Mouse (Mus musculus): ENCODE measurements around the gene 4930568D16Rik. TPM values are rescaled to one million over a fixed set of nuclear protein-coding genes. Genes with fewer than 3 reads are reported as not detected.

The 4930568D16Rik gene
- not detected in 2 replicates for polyA plus RNA-seq (2014; fragmentation: Nextera tagmentation; extraction: Ambion mirVana)

- no peak for DNase-seq (ENCODE audit: low spot score)
Measured at GRCm38 (mm10) chr2:35367629-35368028, at the start of gene 4930568D16Rik. Gene 4930568D16Rik, minus strand, starts transcription at chr2:35367729.

GRCm38 (mm10) chr2:35417231-35417630, 49.7 kb upstream of the 4930568D16Rik start:
- no peaks in the 10 kb centered on the region for H3K4me1 ChIP-seq (ENCODE audit: control insufficient read depth, insufficient read depth, low read length)
- H3K9ac ChIP-seq (ENCODE audit: low read depth, low read length) = no peak overlapping the region
- no peaks in the 10 kb centered on the region for H3K27me3 ChIP-seq (replicated peaks; ENCODE audit: control insufficient read depth, insufficient read depth, low read length)
- 93% methylated on average over 1 of the region's 1 CpGs for WGBS
- no peak for DNase-seq (ENCODE audit: low spot score)
- no peak overlapping the region for H3K27ac ChIP-seq (replicated peaks; ENCODE audit: low read depth, low read length)
- no peak overlapping the region for H3K4me2 ChIP-seq (ENCODE audit: low read depth, low read length)
- peaks cover 9% of the 10 kb centered on the region for H3K9me3 ChIP-seq (ENCODE audit: control insufficient read depth, low read length)
- no peak overlapping the region for H3K4me3 ChIP-seq (ENCODE audit: low read depth, low read length)
- peaks cover 21% of the 10 kb centered on the region for H3K36me3 ChIP-seq (ENCODE audit: control insufficient read depth, insufficient read depth, low read length)
- no peak for ATAC-seq (ENCODE audit: low read depth)

More at GRCm38 (mm10) chr2:35367629-35368028, at the start of gene 4930568D16Rik:
- no peaks in the 10 kb centered on the region for H3K27me3 ChIP-seq (replicated peaks; ENCODE audit: control insufficient read depth, insufficient read depth, low read length)
- no peak within 1 kb of the TSS for H3K27ac ChIP-seq (replicated peaks; ENCODE audit: low read depth, low read length)
- no peak within 1 kb of the TSS for H3K9ac ChIP-seq (ENCODE audit: low read depth, low read length)
- ATAC-seq (ENCODE audit: low read depth) = no peak
- H3K4me2 ChIP-seq (ENCODE audit: low read depth, low read length) = no peak within 1 kb of the TSS
- no peaks in the 10 kb centered on the region for H3K4me1 ChIP-seq (ENCODE audit: control insufficient read depth, insufficient read depth, low read length)
- H3K9me3 ChIP-seq (ENCODE audit: control insufficient read depth, low read length) = peaks cover 5% of the 10 kb centered on the region; the same call in 1 of the 2 replicates
- H3K36me3 ChIP-seq (ENCODE audit: control insufficient read depth, insufficient read depth, low read length) = no peaks in the 10 kb centered on the region
- H3K4me3 ChIP-seq (ENCODE audit: low read depth, low read length) = no peak within 1 kb of the TSS
- 70% methylated on average over 2 of the region's 2 CpGs for WGBS

GRCm38 (mm10) chr2:35416473-35416872, 48.9 kb upstream of the 4930568D16Rik start:
- H3K4me2 ChIP-seq (ENCODE audit: low read depth, low read length) = no peak overlapping the region
- H3K27ac ChIP-seq (replicated peaks; ENCODE audit: low read depth, low read length) = no peak overlapping the region
- no peak for DNase-seq (ENCODE audit: low spot score)
- H3K36me3 ChIP-seq (ENCODE audit: control insufficient read depth, insufficient read depth, low read length) = peaks cover 17% of the 10 kb centered on the region
- no peaks in the 10 kb centered on the region for H3K27me3 ChIP-seq (replicated peaks; ENCODE audit: control insufficient read depth, insufficient read depth, low read length)
- peaks cover 9% of the 10 kb centered on the region for H3K9me3 ChIP-seq (ENCODE audit: control insufficient read depth, low read length)
- no peak for ATAC-seq (ENCODE audit: low read depth)
- no peak overlapping the region for H3K4me3 ChIP-seq (ENCODE audit: low read depth, low read length)
- WGBS = 74% methylated on average over 6 of the region's 6 CpGs
- H3K4me1 ChIP-seq (ENCODE audit: control insufficient read depth, insufficient read depth, low read length) = no peaks in the 10 kb centered on the region
- H3K9ac ChIP-seq (ENCODE audit: low read depth, low read length) = no peak overlapping the region

GRCm38 (mm10) chr2:35412810-35413209, 45.3 kb upstream of the 4930568D16Rik start:
- 0 out of 2 replicates have a peak, but pooled peaks cover 10% of the 10 kb centered on the region for H3K36me3 ChIP-seq (ENCODE audit: control insufficient read depth, insufficient read depth, low read length)
- H3K27me3 ChIP-seq (replicated peaks; ENCODE audit: control insufficient read depth, insufficient read depth, low read length) = no peaks in the 10 kb centered on the region
- H3K4me2 ChIP-seq (ENCODE audit: low read depth, low read length) = no peak overlapping the region
- H3K9me3 ChIP-seq (ENCODE audit: control insufficient read depth, low read length) = no peaks in the 10 kb centered on the region
- WGBS = 95% methylated on average over 3 of the region's 3 CpGs
- H3K4me3 ChIP-seq (ENCODE audit: low read depth, low read length) = no peak overlapping the region
- H3K9ac ChIP-seq (ENCODE audit: low read depth, low read length) = no peak overlapping the region
- DNase-seq (ENCODE audit: low spot score) (no peak), ATAC-seq (ENCODE audit: low read depth) (no peak)
- no peaks in the 10 kb centered on the region for H3K4me1 ChIP-seq (ENCODE audit: control insufficient read depth, insufficient read depth, low read length)
- H3K27ac ChIP-seq (replicated peaks; ENCODE audit: low read depth, low read length) = no peak overlapping the region

GRCm38 (mm10) chr2:35412246-35412645, 44.7 kb upstream of the 4930568D16Rik start:
- Histone ChIP-seq H3K4me3 (ENCODE audit: low read depth, low read length) (no peak overlapping the region), H3K36me3 (ENCODE audit: control insufficient read depth, insufficient read depth, low read length) (0 out of 2 replicates have a peak, but pooled peaks cover 10% of the 10 kb centered on the region), H3K9ac (ENCODE audit: low read depth, low read length) (no peak overlapping the region), H3K27me3 (replicated peaks; ENCODE audit: control insufficient read depth, insufficient read depth, low read length) (no peaks in the 10 kb centered on the region), H3K4me1 (ENCODE audit: control insufficient read depth, insufficient read depth, low read length) (no peaks in the 10 kb centered on the region), H3K27ac (replicated peaks; ENCODE audit: low read depth, low read length) (no peak overlapping the region), H3K9me3 (ENCODE audit: control insufficient read depth, low read length) (no peaks in the 10 kb centered on the region), H3K4me2 (ENCODE audit: low read depth, low read length) (no peak overlapping the region)
- DNase-seq (ENCODE audit: low spot score) = no peak
- WGBS = 84% methylated on average over 2 of the region's 2 CpGs
- ATAC-seq (ENCODE audit: low read depth) = no peak

- Histone ChIP-seq H3K36me3 (ENCODE audit: control insufficient read depth, insufficient read depth, low read length) (0 out of 2 replicates have a peak, but pooled peaks cover 10% of the 10 kb centered on the region), H3K4me3 (ENCODE audit: low read depth, low read length) (no peak overlapping the region), H3K9me3 (ENCODE audit: control insufficient read depth, low read length) (no peaks in the 10 kb centered on the region), H3K4me1 (ENCODE audit: control insufficient read depth, insufficient read depth, low read length) (no peaks in the 10 kb centered on the region), H3K4me2 (ENCODE audit: low read depth, low read length) (no peak overlapping the region), H3K9ac (ENCODE audit: low read depth, low read length) (no peak overlapping the region), H3K27me3 (replicated peaks; ENCODE audit: control insufficient read depth, insufficient read depth, low read length) (no peaks in the 10 kb centered on the region), H3K27ac (replicated peaks; ENCODE audit: low read depth, low read length) (no peak overlapping the region)
- WGBS = 68% methylated on average over 10 of the region's 10 CpGs
- DNase-seq (ENCODE audit: low spot score) = no peak
- ATAC-seq (ENCODE audit: low read depth) = no peak
Measured at GRCm38 (mm10) chr2:35411640-35412190, 44.2 kb upstream of the 4930568D16Rik start.

- H3K27me3 ChIP-seq (replicated peaks; ENCODE audit: control insufficient read depth, insufficient read depth, low read length) = no peaks in the 10 kb centered on the region
- 90% methylated on average over 6 of the region's 6 CpGs for WGBS
- no peak overlapping the region for H3K9ac ChIP-seq (ENCODE audit: low read depth, low read length)
- no peak for ATAC-seq (ENCODE audit: low read depth)
- no peak overlapping the region for H3K27ac ChIP-seq (replicated peaks; ENCODE audit: low read depth, low read length)
- no peaks in the 10 kb centered on the region for H3K9me3 ChIP-seq (ENCODE audit: control insufficient read depth, low read length)
- H3K4me2 ChIP-seq (ENCODE audit: low read depth, low read length) = no peak overlapping the region
- H3K36me3 ChIP-seq (ENCODE audit: control insufficient read depth, insufficient read depth, low read length) = 0 out of 2 replicates have a peak, but pooled peaks cover 10% of the 10 kb centered on the region
- no peak overlapping the region for H3K4me3 ChIP-seq (ENCODE audit: low read depth, low read length)
- H3K4me1 ChIP-seq (ENCODE audit: control insufficient read depth, insufficient read depth, low read length) = no peaks in the 10 kb centered on the region
- DNase-seq (ENCODE audit: low spot score) = no peak
Measured at GRCm38 (mm10) chr2:35409466-35409865, 41.9 kb upstream of the 4930568D16Rik start.

GRCm38 (mm10) chr2:35408409-35409110, 41.0 kb upstream of the 4930568D16Rik start:
- H3K27me3 ChIP-seq (replicated peaks; ENCODE audit: control insufficient read depth, insufficient read depth, low read length) = no peaks in the 10 kb centered on the region
- H3K9me3 ChIP-seq (ENCODE audit: control insufficient read depth, low read length) = no peaks in the 10 kb centered on the region
- no peak overlapping the region for H3K9ac ChIP-seq (ENCODE audit: low read depth, low read length)
- no peak overlapping the region for H3K4me3 ChIP-seq (ENCODE audit: low read depth, low read length)
- WGBS = 74% methylated on average over 5 of the region's 5 CpGs
- no peak for DNase-seq (ENCODE audit: low spot score)
- H3K36me3 ChIP-seq (ENCODE audit: control insufficient read depth, insufficient read depth, low read length) = 0 out of 2 replicates have a peak, but pooled peaks cover 10% of the 10 kb centered on the region
- no peaks in the 10 kb centered on the region for H3K4me1 ChIP-seq (ENCODE audit: control insufficient read depth, insufficient read depth, low read length)
- no peak overlapping the region for H3K27ac ChIP-seq (replicated peaks; ENCODE audit: low read depth, low read length)
- ATAC-seq (ENCODE audit: low read depth) = no peak
- no peak overlapping the region for H3K4me2 ChIP-seq (ENCODE audit: low read depth, low read length)
